Mouse (Mus musculus) thymus, postnatal 25 days (tissue): Measurements from ENCODE around the gene Slc13a4.

Experiments
- DNase-seq: peaks from one replicate; pipeline ENCODE4 v3.0.0; 2022

Slc13a4 gene

GRCm38 (mm10) chr6:35298323-35298722, 9.6 kb downstream of the Slc13a4 start:
- DNase-seq = no peak

GRCm38 (mm10) chr6:35297516-35298227, 10.3 kb downstream of the Slc13a4 start:
- no peak for DNase-seq

- DNase-seq = no peak
These were observed 10.9 kb downstream of the Slc13a4 start for GRCm38 (mm10) chr6:35297001-35297400.

DNA sequence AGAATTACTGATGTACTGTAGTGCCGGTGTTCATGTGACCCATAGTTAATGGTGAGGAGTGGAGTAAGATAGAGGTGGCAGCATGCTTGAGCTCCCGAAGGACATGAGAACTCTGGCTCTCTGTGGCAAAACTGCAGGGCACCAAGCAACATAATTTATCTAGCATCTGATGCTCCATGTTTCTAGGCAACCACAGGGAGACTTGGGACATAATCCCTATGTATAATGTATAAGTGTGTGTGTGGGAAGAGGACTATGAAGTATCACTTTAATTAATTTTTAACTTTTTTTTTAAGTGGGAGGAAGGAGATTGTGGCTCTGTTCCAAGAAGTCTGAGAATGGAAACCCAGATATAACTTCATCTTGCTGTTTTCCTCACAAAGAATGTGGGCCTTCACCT, 13.0 kb downstream of the Slc13a4 start:
- no peak for DNase-seq

GRCm38 (mm10) chr6:35289676-35290075, 18.3 kb downstream of the Slc13a4 start:
- DNase-seq = no peak

- DNase-seq = no peak
These were observed 19.0 kb downstream of the Slc13a4 start for GRCm38 (mm10) chr6:35288920-35289319.

DNA sequence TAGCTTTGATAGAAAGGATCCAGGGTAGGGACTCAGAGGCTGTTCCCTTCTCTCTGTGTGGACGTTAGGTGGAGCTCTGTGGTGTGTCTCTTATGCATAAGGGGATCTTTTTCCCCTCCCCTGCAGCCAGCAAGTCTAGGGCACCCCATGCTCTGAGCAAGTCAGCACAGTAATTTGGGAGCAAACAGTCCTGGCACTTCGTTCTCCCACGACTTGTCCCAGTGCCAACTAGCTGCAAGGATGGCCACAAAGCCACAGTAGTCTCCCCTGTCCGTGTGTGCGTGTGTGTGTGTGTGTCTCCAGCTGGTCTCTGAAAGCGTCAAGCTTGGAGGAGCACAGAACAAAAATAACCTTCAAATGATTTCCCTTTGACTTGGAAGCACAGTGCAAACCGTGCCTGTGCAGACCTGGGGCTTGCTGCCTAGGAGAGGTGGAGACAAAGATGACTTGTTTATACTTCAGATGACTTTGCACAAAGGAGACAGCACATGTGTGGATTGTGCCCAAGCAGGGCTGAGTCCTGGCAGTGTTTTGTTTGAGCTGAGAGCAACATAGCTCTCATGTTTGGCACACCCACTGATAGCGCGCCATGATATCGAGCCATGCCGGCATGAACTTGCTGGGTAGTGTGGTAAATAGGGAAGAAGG, 19.7 kb downstream of the Slc13a4 start:
- DNase-seq = no peak

DNA sequence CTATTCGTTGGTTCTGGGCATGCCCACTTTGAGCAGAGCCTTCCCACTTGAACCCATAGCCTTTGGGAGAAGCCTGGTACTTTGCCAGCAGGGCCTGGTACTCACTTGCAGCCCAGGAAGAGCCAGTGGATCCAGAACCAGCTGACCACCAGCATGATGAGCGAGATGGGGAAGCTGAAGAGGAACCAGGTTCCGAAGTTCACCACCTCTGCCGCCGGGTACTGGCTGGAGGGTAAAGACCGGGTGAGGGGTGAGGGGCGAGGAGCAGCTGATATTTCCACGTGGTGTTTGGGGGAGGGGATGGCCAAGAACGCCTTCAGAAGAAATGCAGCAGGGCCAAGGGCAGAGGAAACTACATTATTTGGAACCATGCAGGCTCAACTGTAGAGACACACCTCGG, 28.6 kb downstream of the Slc13a4 start:
- DNase-seq = no peak

- no peak for DNase-seq
These were observed 29.9 kb downstream of the Slc13a4 start for GRCm38 (mm10) chr6:35277903-35278587.

DNA sequence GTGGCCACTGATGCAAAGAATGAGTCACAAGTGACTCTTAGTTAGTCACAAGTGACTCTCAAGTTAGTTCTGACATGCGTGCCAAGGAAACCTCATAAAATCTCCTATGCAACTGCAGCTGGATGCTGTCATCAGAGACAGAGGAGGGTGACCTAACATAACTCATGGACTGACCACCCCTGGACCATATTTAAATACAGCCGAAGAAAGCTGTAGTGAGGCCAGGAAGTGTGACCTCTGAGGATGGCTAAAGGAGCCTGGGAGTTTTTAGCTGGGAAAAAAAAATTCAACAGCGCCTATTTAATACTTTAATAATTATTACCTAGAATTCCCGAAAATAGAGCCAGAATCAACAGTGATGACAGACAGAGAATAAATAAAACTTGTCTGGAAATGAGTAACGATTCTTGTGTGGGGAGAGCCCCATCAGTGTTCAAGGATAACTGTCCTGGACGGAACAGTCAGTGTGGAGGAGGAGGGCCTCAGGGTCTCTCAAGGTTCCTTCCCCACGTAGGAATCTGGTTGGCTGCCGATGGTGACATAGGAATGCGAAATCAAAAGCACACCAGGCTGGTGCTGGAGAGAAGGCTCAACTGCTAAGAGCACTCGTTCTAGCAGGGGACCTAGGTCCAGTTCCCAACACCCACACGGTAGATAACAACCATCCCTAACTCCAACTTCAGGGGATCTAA, 34.4 kb downstream of the Slc13a4 start:
- no peak for DNase-seq

GRCm38 (mm10) chr6:35271868-35272765, 35.8 kb downstream of the Slc13a4 start:
- no peak for DNase-seq

- no peak for DNase-seq
These were observed 36.7 kb downstream of the Slc13a4 start for GRCm38 (mm10) chr6:35271094-35271855.

- DNase-seq = no peak
These were observed 38.3 kb downstream of the Slc13a4 start for GRCm38 (mm10) chr6:35269643-35270042.

DNA sequence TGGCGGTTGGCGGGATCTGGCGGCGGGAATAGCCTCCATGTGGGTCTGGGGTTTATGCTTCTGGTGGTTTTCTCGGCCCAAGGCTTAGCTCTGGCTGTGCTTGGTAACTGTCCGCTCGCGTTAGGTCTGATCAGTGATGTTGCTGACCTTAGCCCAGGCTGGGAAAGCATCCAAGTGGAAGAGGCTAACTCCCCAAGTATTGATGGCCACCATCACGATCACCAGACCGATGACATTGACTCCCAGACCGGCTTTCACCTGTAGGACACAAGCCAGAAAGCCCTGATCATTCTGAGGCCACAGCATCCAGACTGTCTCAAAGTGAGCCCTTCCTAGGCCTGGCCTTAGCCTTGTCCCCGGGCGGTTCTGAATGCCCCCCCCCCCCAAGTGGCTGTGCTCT, 39.2 kb downstream of the Slc13a4 start:
- no peak for DNase-seq

- no peak for DNase-seq
These were observed 42.2 kb downstream of the Slc13a4 start for GRCm38 (mm10) chr6:35265580-35266278.

DNA sequence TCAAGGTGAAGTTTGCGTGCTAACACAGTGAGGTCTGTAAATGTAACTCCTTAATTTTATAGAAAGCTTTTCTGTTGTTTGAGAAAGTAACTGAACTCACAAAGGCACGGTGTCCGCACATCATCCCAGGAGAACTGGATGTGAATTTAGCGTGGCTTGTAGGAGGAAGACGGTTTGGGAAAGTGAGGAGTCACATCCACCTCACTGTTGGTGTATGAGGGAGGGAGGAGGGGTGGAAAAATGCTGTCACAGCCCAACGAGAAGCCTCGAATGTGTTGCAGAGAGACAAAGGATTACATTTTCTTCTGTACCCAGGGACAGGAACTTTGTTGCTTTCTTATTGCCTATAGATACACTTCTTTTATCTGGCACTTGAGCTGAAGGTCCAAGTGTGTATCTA, 47.4 kb downstream of the Slc13a4 start:
- DNase-seq = no peak

DNA sequence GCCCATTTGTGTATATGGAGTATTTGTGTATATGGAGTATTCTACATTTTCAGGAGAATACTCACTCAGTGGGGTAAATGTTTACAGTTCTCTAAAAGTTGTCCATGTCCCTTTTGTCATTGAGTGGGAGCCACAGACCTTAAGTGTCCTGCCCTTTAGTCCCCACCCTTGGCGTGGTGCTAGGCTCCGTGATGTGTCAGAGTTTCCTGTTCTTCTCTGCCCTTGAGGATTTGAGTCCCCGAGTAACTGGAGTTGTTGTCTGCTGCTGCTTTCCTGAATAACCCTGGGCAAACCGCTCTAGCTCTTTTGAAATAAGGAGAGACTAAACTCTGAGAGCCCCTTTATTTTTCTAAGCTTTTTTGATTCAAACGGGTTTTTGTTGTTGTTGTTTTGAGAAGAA, 48.4 kb downstream of the Slc13a4 start:
- DNase-seq = no peak

GRCm38 (mm10) chr6:35258922-35259321, 49.0 kb downstream of the Slc13a4 start:
- DNase-seq = no peak

- no peak for DNase-seq
These were observed 50.2 kb downstream of the Slc13a4 start for GRCm38 (mm10) chr6:35257626-35258190.

DNA sequence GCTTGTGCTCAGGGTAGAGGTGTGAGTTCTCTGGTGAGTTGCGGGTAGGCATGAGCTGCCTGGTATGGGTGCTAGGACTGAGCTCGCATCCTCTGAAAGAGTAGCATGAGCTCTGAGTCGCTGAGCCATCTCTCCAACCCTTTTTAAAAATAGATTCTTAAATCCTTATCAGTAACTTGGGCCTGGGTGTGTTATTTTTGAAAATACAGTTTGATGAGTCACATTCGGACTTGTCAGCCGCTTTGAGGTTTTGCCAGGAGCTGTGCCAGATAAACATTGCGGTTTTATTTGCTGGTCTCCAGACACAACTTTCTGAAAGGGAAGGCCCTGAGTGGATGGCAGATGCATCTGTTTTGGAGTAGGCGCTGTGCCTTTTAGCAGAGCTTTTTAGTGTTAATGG, 51.2 kb downstream of the Slc13a4 start:
- DNase-seq = no peak

DNA sequence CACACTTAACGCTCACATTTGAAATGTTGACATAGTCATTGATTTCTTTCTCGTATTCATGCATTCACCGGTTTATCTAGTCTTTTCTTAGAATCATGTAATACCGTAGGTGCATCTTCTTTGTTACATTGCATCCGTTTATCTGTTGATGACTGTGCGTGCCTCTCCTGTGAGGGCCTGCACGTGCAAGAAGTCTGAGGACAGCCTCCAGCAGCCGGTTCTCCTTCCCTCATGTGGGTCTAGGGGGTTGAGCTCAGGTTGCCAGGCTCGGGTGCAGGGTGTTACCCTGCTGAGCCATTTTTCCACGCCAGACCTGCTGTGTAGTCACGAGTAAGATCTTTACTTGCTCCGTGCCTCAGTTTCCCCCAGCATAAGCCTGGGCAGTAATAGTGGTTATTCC, 52.9 kb downstream of the Slc13a4 start:
- DNase-seq = no peak
